Mouse (Mus musculus) spleen, postnatal 36 days (tissue): ENCODE measurements at regions not wholly inside any gene's neighbourhood (a gene's known extent, or its start where the extent isn't known, plus 50 kb on each side); places are given as distances from the start of the nearest gene placed in this dataset.
A peak's percentile ranks its signal among the peaks of the same experiment; 100 is the strongest.

Experiments used
- DNase-seq, 2 experiments: peaks; one replicate each; pipeline ENCODE4 v3.0.0; 2022; ENCODE audit warnings: low spot score in 2 of 2, mixed read lengths in 1 of 2

GRCm38 (mm10) chr14:78438064-78438677 lies 98.4 kb downstream of the Akap11 start:
- peak; percentile 44 to 48 for DNase-seq

GRCm38 (mm10) chr14:78436586-78436985 lies 100.0 kb downstream of the Akap11 start:
- no peak for DNase-seq

GRCm38 (mm10) chr14:78435982-78436381 lies 100.6 kb downstream of the Akap11 start:
- no peak for DNase-seq

GRCm38 (mm10) chr14:78435561-78435960 lies 101.0 kb downstream of the Akap11 start:
- no peak for DNase-seq

GRCm38 (mm10) chr14:78434753-78435152 lies 101.9 kb downstream of the Akap11 start:
- DNase-seq: no peak

- no peak for DNase-seq
Observed at GRCm38 (mm10) chr14:78434126-78434525, 102.5 kb downstream of the Akap11 start.

- no peak for DNase-seq
Observed at GRCm38 (mm10) chr14:78432471-78432870, 104.1 kb downstream of the Akap11 start.

GRCm38 (mm10) chr14:78431931-78432330 lies 104.7 kb downstream of the Akap11 start:
- DNase-seq: peak; percentile 42 to 56

- no peak for DNase-seq
Observed at GRCm38 (mm10) chr14:78431406-78431805, 105.2 kb downstream of the Akap11 start.

GRCm38 (mm10) chr14:78428233-78429019 lies 108.2 kb downstream of the Akap11 start:
- DNase-seq: peak; percentile 41 to 42

- no peak for DNase-seq
Observed at GRCm38 (mm10) chr14:78427062-78427461, 109.5 kb downstream of the Akap11 start.

GRCm38 (mm10) chr14:78422601-78423000 lies 114.0 kb downstream of the Akap11 start:
- no peak for DNase-seq

- no peak for DNase-seq
Observed at GRCm38 (mm10) chr14:78420966-78421365, 113.1 kb upstream of the Tnfsf11 start.

GRCm38 (mm10) chr14:78420176-78420575 lies 112.3 kb upstream of the Tnfsf11 start:
- no peak for DNase-seq

- DNase-seq: no peak
Observed at GRCm38 (mm10) chr14:78405568-78405967, 97.7 kb upstream of the Tnfsf11 start.

GRCm38 (mm10) chr14:78397914-78398313 lies 90.1 kb upstream of the Tnfsf11 start:
- no peak for DNase-seq

- DNase-seq: no peak
Observed at GRCm38 (mm10) chr14:78395631-78396030, 87.8 kb upstream of the Tnfsf11 start.

GRCm38 (mm10) chr14:78387011-78387410 lies 79.2 kb upstream of the Tnfsf11 start:
- DNase-seq: no peak

GRCm38 (mm10) chr14:78384370-78384769 lies 76.5 kb upstream of the Tnfsf11 start:
- DNase-seq: no peak

GRCm38 (mm10) chr14:78383256-78383709 lies 75.4 kb upstream of the Tnfsf11 start:
- DNase-seq: peak; percentile 16 to 18

GRCm38 (mm10) chr14:78380011-78380410 lies 72.2 kb upstream of the Tnfsf11 start:
- DNase-seq: no peak

GRCm38 (mm10) chr14:78376591-78376990 lies 68.7 kb upstream of the Tnfsf11 start:
- DNase-seq: no peak
